Mouse (Mus musculus): ENCODE data around the gene Arhgef12.

- TF ChIP-seq CTCF (IDR thresholded peaks at IDR 0.05; ENCODE audit: low read depth, low read length), result no peak
- no peak for TF ChIP-seq GATA1 (IDR thresholded peaks at IDR 0.05; ENCODE audit: borderline replicate concordance, low read length)
- no peak for TF ChIP-seq POLR2AphosphoS5 (IDR thresholded peaks at IDR 0.05; ENCODE audit: insufficient replicate concordance, low read depth, low read length)
Measured at GRCm38 (mm10) chr9:43061545-43061944, 45.5 kb downstream of the Arhgef12 start.

Measured in G1E (cell line).